In the genomic region with DNA sequence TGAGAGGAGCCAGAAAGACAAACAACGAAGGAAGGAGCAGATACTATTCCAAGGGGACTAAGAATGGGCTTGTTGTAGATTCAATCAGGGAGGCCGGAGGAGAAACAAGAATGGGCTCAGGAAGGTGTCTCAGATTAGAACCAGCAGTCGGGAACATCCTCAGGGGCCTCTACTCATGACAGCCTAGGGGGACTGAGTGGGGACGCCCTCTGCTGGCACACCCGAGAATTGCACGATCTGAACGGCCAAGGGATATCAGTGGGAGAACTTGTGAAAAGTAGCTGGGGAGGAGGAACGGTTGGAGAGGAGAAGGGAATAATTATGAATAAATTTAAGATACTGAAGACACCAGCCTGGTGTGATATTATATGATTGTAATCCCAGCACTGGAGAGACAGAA, we compare ENCODE assay signal across 9 mouse cellular contexts. TPM values are rescaled to one million over a fixed set of nuclear protein-coding genes. Genes with fewer than 3 reads are reported as not detected.
DNase-seq lines count a peak whose midpoint lies in the region; ATAC-seq and TF ChIP-seq lines count a peak whose summit lies in the region.
"Had no signal": no experiment of that assay in that cellular context is flagged by ENCODE, and none has a peak within 500 bp of the region (broad histone marks: within the 10 kb centered on the region; RNA-seq: fewer than 3 reads in every experiment).

No protein-coding gene starts in this region.

- no peak for ATAC-seq in cerebellum, adult (ENCODE audit: insufficient number of reproducible peaks, low FRiP score, low TSS enrichment)
- no peak for ATAC-seq in Patski
- ATAC-seq in common myeloid progenitor, adult 5-6 weeks (replicated peaks; ENCODE audit: low read depth, poor library complexity, severe bottlenecking), result peak; percentile 34; the same call in 1 of the 2 replicates

- TF ChIP-seq CTCF in Patski (IDR thresholded peaks at IDR 0.05), result no peak

- POLR2A ChIA-PET in Patski (lab: Charles Lee), result no interaction called here

- CTCF ChIA-PET in Patski (lab: Charles Lee), result interaction anchor here (0.8 to 2.3 kb wide), 4 partner anchors 10 to 43 kb away, joined by 4 to 7 read pairs (median 5); no protein-coding TSS in a partner anchor

- H3K27me3 ChIP-seq in Patski, result peaks cover 20% of the 10 kb centered on the region

- peak; percentile 69 for DNase-seq in cerebellum, adult 11 months
- DNase-seq in Patski (ENCODE audit: low read depth, low spot score), result peak; percentile 10
- peak; percentile 46 to 71 for DNase-seq in heart, adult 9 months (ENCODE audit: low spot score in 2 of 2)
- peak; percentile 65 for DNase-seq in layer of hippocampus, adult 9-11 months
- peak; percentile 79 for DNase-seq in lung, postnatal 25 days (ENCODE audit: low spot score)
- DNase-seq in spleen, postnatal 4 days (ENCODE audit: low spot score in 2 of 2), result peak; percentile 71 to 90

- in situ Hi-C loops in Patski (cut with MboI; ENCODE audit: low pct_unique_long_range_greater_than_20kb), result loop anchor here (5.0 kb wide), 2 partner anchors 44 to 74 kb away; no protein-coding TSS in a partner anchor

RNA-seq across cellular contexts. Expression of a gene that starts 4.6 kb away (rescaled TPM):
- 2.8 TPM for polyA plus RNA-seq in Patski (2021)
- total RNA-seq in common myeloid progenitor, adult 5-6 weeks (2017), result 0.78 and 2.5 TPM in 2 replicates

RNA-seq across cellular contexts. Expression of a gene that starts 31.6 kb away (rescaled TPM):
- not detected for polyA plus RNA-seq in Patski (2021)
- 0.59 TPM in 1 of 2 replicates, not detected in the other for total RNA-seq in common myeloid progenitor, adult 5-6 weeks (2017)
- polyA plus RNA-seq: neural tube, embryonic 12.5 days had no signal

RNA-seq across cellular contexts. Expression of a gene that starts 41.0 kb away (rescaled TPM):
- 187 TPM for polyA plus RNA-seq in Patski (2021)
- total RNA-seq in common myeloid progenitor, adult 5-6 weeks (2017), result 350 and 405 TPM in 2 replicates

Comparison
In these comparisons a context has a peak if more than half of its experiments do, and no peak if none do; other contexts are left out.
1. DNase-seq: peak in every context shown above with its lines; median percentile 80 in spleen, postnatal 4 days; 79 in lung, postnatal 25 days; 69 in cerebellum, adult 11 months; 65 in layer of hippocampus, adult 9-11 months; 58 in heart, adult 9 months; 10 in Patski.